Mouse (Mus musculus): ENCODE data around the gene Gm10306.

Gene Gm10306

GRCm38 (mm10) chr4:94605591-94605990, 49.2 kb downstream of the Gm10306 start:
- DNase-seq (ENCODE audit: low spot score in 2 of 2), result no peak
